Mouse (Mus musculus) cerebellum, adult 18-20 months (tissue): Measurements from ENCODE around the gene Phc2.
"Not testable (repeated sequence)": the region's sequence is repeated elsewhere in the genome, so short reads cannot be mapped to it uniquely, and the experiment has no call there.

ENCODE experiments used
- DNase-seq, 2 experiments: peaks; one replicate each; pipeline ENCODE4 v3.0.0; 2021

Phc2 gene

DNA sequence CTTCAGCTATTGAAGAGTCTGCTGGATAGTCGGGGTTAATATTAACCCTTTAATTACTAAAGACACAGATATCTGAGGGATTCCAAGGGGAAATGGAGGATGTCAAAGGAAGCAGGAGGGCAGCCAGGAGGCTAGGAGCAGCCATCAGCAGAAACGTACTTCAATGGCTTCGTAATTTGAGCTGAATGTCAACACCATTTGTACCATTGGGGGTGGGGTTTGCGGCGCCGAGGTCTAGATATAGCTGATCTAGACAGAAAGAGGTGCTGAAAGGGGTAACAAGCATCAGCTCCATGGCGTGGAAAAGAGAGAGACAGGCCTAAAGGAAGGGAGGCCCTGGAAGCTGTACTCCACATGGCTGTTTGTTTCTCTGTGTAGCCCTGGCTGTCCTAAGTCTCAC lies 7.7 kb upstream of the Phc2 start:
- no peak for DNase-seq

DNA sequence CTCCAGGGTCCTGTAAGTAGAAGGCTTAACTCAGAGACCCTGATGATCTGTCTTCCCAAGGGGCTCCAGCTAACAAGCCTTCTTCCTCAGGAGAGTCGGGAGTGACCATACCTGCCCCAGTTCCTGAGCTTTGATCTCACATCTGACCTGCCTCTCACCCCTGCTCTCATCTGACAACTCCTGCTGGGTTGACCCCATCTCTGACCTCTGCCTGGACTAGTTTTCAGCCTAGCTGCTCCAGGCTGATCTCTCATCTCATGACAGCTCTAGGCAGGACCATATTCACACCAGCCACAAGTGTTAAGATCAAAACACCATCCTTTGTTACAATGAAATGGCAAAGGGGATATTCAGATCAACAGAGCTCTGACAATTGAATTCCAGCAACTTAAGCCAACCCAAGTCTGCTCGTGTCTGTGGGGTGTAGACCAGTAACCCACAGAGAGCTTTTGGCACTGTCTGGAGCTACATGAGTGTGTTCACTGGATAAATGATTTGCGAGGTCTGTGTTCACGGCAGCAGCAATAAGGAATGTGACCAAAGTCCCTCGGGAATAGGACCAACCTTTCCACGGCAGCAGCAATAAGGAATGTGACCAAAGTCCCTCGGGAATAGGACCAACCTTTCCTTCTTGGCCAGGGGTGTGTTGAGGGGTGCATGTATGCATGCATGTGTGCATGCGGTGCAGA lies 5.8 kb upstream of the Phc2 start:
- no peak for DNase-seq

- peak; percentile 80 to 84 for DNase-seq
Measured at GRCm38 (mm10) chr4:128651530-128651929, 3.0 kb upstream of the Phc2 start.

- DNase-seq: no peak
Measured at GRCm38 (mm10) chr4:128652584-128653298, 1.8 kb upstream of the Phc2 start.

DNA sequence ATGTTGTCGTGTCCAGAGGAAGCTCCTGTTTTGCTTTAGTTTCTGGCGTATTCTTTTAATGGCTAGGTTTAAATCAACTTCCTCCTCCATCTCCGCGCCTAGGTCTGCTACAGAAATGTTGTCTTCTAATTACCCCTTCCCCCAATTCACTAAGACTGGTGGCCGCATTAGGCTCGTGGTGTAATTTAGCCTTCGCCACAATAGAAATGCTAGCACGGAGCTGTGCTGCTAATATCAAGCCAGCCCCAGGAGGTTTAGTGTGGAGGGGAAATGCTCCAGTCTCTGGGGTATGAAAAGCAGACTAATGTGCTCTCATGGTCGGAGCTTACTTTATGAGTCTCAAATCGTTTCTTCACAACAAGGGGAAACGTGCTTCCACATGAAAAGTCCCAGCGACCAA lies 944 bp downstream of the Phc2 start:
- DNase-seq: peak in 1 of 2 experiments; percentile 20

DNA sequence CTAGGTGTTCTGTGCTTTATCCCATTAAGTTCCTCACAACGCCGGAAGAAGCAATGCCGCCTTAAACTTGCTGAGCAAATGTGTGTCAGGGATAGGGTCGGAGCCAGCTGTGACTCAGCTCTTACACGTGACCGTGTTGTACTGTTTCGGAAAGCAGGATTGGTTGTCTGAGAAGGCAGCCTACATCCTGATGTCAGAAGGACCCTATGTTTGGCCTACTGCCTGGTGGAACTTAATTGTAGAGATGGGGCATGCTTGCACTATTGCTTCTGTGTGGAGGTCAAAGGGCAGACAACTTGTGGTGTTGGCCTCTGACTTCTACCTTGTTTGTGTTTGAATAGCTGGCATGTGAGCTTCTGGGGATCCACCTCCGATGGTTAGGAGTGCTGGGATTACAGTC lies 5.7 kb downstream of the Phc2 start:
- DNase-seq: no peak

GRCm38 (mm10) chr4:128661063-128661462 lies 6.6 kb downstream of the Phc2 start:
- DNase-seq: no peak

DNA sequence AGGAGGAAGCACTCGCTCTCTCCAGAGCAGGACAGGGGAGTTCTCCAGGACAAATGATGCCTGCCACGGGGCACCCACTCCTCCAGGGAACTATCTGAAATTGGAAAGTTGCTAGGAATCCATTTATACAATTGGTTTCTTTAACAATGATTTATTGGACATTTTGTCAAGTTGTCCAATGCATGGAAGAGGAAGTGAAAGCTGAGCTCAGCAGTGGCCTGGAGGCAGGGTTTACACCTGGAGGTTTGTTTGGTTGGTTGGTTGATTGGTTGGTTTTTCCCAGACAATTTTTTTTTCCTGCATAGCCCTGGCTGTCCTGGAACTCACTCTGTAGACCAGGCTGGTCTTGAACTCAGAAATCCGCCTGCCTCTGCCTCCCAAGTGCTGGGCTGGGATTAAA lies 9.5 kb downstream of the Phc2 start:
- DNase-seq: no peak

GRCm38 (mm10) chr4:128666362-128666761 lies 11.9 kb downstream of the Phc2 start:
- DNase-seq: peak; percentile 43 to 50

DNA sequence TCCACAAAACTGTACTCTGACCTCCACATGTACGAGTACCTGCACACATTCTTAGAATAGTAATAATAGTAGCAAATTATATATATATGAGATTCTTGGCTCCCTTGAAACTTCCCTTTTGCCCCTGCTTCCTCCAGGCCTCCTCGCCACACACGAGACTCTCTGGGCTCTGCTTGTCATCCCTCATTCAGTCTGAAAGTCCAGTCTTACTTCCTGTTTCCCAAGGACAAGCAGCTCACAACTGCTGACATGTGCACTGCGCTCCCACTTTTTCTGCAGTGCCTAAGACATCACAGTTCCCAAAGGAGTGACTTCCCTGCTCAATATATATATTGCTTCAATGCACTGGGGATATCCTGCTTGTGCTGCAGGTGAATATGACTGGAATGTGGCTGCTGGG lies 12.7 kb downstream of the Phc2 start:
- not testable (repeated sequence) for DNase-seq

DNA sequence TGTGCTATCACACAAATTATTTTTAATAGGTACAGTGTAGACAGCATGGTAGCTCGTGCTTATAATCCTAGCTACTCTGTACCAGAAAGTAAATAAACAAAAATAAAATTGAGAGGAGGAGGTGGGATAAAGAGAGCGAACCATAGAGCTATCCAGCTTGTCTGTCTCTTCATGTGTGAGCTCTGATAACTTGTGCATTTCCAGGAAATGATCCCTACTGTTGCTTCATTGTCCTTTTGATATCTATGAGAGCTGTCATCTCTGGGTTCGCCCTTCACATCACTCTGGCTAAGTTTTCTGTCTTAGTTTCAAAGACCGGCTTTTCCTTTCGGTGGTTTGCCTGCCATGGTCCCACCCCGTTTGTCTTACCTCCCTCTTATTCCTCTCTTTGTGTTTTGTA lies 14.7 kb downstream of the Phc2 start:
- DNase-seq: no peak

- peak in 1 of 2 experiments; percentile 27 for DNase-seq
Measured at GRCm38 (mm10) chr4:128670566-128671191, 16.2 kb downstream of the Phc2 start.

DNA sequence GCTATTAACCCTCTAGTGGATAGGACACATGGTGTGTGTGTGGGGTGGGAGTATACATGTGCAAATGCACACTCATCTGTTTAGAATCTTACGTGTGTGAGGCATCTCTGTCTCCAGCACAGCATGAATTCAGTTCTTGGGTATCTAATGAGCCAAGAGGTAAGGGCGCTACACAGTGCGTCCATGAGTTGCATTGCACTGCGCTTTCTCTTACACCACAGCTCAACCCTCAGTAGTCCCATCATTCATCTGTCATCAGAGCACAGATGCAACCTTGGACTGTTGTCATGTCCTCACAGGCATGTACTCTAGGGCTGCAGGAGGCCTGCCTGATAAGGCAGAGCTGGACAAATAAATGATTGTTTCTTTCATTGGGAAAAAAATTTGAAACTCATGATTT lies 18.0 kb downstream of the Phc2 start:
- no peak for DNase-seq

GRCm38 (mm10) chr4:128678564-128679217 lies 24.2 kb downstream of the Phc2 start:
- DNase-seq: no peak

DNA sequence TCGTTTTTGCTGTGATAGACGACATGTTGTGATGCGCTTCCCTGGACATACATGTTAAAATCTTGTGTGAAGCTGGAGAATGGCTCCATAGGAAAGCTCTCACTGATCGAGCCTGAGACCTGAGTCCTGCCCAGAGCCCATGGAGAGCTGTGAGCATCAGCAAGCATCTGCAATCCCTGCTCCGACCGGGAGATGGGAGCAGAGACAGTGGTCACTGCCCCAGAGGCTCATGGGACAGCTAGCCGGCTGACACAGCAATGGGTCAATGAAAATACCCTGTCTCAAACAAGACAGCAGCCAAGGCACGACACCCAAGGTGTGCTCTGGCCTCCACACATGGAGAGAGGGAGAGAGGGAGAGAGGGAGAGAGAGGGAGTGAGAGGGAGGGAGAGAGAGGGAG lies 26.6 kb downstream of the Phc2 start:
- peak in 1 of 2 experiments; percentile 37 for DNase-seq

- no peak for DNase-seq
Measured at GRCm38 (mm10) chr4:128682281-128682680, 27.8 kb downstream of the Phc2 start.

DNA sequence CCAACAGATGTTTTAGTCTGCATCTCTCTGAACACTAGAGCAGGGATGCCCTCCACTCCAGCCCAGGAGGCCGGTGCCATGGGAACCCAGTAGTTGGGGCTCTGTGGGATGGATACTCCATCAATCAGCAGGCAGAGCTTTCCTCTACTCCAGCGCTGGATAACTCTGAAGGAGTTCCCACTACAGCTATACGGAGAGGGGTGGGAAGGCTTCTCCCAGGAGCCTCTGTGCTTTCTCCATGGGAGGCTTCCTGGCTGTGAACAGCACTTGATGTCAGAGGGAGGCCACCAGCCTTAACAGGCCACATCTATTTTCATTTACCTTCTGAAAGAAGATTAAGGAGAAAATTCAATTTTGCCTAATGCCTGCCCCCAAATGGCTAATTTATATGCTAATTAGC lies 29.2 kb downstream of the Phc2 start:
- DNase-seq: no peak

GRCm38 (mm10) chr4:128684108-128684507 lies 29.6 kb downstream of the Phc2 start:
- DNase-seq: no peak

- no peak for DNase-seq
Measured at GRCm38 (mm10) chr4:128688513-128688913, 34.0 kb downstream of the Phc2 start.

DNA sequence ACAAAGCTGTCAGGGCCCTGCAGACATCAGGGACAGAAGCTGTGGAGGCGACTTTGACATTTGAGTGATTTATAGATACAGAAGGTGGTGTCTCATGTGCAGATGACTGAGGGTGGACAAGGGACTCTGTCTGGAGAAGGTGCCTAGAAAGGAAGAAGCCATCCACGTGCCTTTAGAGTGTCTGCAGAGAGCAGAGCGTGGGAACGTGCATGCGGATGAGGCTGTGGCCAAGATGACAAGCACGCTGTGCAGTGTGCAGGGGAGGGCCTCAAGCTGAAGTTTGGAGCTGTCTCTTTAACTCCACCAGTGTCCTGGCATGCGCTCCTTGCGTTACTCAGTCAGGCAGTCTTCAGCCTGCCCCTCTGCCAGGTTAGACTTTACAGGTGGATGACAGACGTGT lies 34.5 kb downstream of the Phc2 start:
- no peak for DNase-seq

- DNase-seq: no peak
Measured at GRCm38 (mm10) chr4:128689739-128690304, 35.3 kb downstream of the Phc2 start.

- DNase-seq: no peak
Measured at GRCm38 (mm10) chr4:128691195-128691594, 36.7 kb downstream of the Phc2 start.
